Mouse (Mus musculus) right cerebral cortex, postnatal 25 days (tissue): ENCODE results near the gene Tmem38b.
A peak's percentile ranks its signal among the peaks of the same experiment; 100 is the strongest.
"Not testable (repeated sequence)": the region's sequence is repeated elsewhere in the genome, so short reads cannot be mapped to it uniquely, and the experiment has no call there.

Experiments used
- DNase-seq: peaks from one replicate; pipeline ENCODE4 v3.0.0; 2022

Gene Tmem38b

GRCm38 (mm10) chr4:53825821-53826605 lies at the start of gene Tmem38b:
TSS of gene Tmem38b (plus strand) at chr4:53826045.
- DNase-seq: peak; percentile 67

- no peak for DNase-seq
These were observed 44.4 kb upstream of the Tmem38b start for GRCm38 (mm10) chr4:53781396-53781795.

GRCm38 (mm10) chr4:53782216-53783070 lies 43.4 kb upstream of the Tmem38b start:
- DNase-seq: no peak

- no peak for DNase-seq
These were observed 40.0 kb upstream of the Tmem38b start for GRCm38 (mm10) chr4:53785746-53786398.

- DNase-seq: no peak
These were observed 39.0 kb upstream of the Tmem38b start for GRCm38 (mm10) chr4:53786851-53787250.

GRCm38 (mm10) chr4:53789346-53789745 lies 36.5 kb upstream of the Tmem38b start:
- no peak for DNase-seq

GRCm38 (mm10) chr4:53794257-53794966 lies 31.4 kb upstream of the Tmem38b start:
- no peak for DNase-seq

- DNase-seq: no peak
These were observed 30.8 kb upstream of the Tmem38b start for GRCm38 (mm10) chr4:53795086-53795485.

- DNase-seq: no peak
These were observed 30.1 kb upstream of the Tmem38b start for GRCm38 (mm10) chr4:53795706-53796105.

GRCm38 (mm10) chr4:53796865-53797772 lies 28.7 kb upstream of the Tmem38b start:
- DNase-seq: no peak

- DNase-seq: no peak
These were observed 26.8 kb upstream of the Tmem38b start for GRCm38 (mm10) chr4:53798896-53799676.

GRCm38 (mm10) chr4:53799753-53800152 lies 26.1 kb upstream of the Tmem38b start:
- DNase-seq: no peak

- DNase-seq: not testable (repeated sequence)
These were observed 22.2 kb upstream of the Tmem38b start for GRCm38 (mm10) chr4:53803674-53804073.

GRCm38 (mm10) chr4:53806428-53806827 lies 19.4 kb upstream of the Tmem38b start:
- not testable (repeated sequence) for DNase-seq

GRCm38 (mm10) chr4:53818320-53818719 lies 7.5 kb upstream of the Tmem38b start:
- no peak for DNase-seq

GRCm38 (mm10) chr4:53823697-53824096 lies 2.1 kb upstream of the Tmem38b start:
- DNase-seq: no peak

GRCm38 (mm10) chr4:53824831-53825230 lies 1.0 kb upstream of the Tmem38b start:
- no peak for DNase-seq

GRCm38 (mm10) chr4:53826641-53827248 lies 900 bp downstream of the Tmem38b start:
- DNase-seq: no peak

- DNase-seq: no peak
These were observed 2.0 kb downstream of the Tmem38b start for GRCm38 (mm10) chr4:53827869-53828268.

GRCm38 (mm10) chr4:53828914-53829313 lies 3.1 kb downstream of the Tmem38b start:
- DNase-seq: no peak
